Mouse (Mus musculus) CD4-positive, CD25-positive, alpha-beta regulatory T cell, adult 4 months (primary cell): ENCODE measurements around the gene Ptpn3. TPM values are rescaled to one million over a fixed set of nuclear protein-coding genes. Genes with fewer than 3 reads are reported as not detected.
"Not testable (repeated sequence)": the region's sequence is repeated elsewhere in the genome, so short reads cannot be mapped to it uniquely, and the experiment has no call there.

Experiments
- ATAC-seq: one replicate; pipeline ENCODE4 v1.8.0; 2017
- polyA plus RNA-seq, 2 experiments: library from polyadenylated mRNA; unstranded; fragments of 100-300 nt; shearing (Covaris generic); gene quantifications; one replicate each; pipeline ENCODE4 v1.2.1; 2017

The Ptpn3 gene
- polyA plus RNA-seq, 2 experiments from 2014 or later: 2.4 to 3.3 TPM

DNA sequence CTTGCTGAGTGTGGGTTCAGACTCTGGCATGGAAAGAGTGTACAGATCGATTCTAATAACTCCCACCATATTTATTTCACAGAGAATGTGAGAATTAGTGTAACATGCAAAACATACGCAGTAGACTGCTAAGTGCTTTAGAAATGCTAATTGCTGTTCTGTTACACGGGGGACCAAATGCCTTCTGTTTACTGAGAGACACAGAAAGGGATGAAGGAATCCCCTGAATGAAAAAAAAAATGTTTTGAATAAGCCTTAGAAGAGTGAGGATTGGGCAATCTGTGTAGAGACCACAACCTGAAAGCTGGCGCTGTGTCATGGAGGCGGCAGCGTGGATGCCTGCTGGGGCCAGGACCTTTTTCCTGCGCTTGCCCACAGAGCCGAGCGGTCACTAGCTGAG is 86.8 kb downstream of the Ptpn3 start:
- ATAC-seq: no peak

DNA sequence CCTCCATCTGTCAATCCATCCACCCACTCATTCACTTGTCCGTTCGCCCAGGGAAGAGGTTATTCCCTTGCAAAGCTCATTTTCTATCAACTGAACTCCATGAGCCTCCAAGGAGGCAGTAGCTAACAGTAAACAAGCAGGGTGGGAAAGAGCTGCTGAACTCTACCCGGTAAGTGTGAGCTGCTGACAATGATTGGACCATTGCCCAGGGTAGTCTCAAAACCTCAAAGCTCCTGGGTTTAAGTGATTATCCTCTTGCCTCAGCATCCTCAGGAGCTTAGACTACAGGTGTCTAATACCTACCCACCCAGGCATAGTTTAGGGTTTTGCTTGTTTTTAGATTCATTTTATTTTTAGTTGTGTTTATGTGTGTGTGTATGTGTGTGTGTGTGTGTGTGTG is 87.5 kb downstream of the Ptpn3 start:
- ATAC-seq: no peak

DNA sequence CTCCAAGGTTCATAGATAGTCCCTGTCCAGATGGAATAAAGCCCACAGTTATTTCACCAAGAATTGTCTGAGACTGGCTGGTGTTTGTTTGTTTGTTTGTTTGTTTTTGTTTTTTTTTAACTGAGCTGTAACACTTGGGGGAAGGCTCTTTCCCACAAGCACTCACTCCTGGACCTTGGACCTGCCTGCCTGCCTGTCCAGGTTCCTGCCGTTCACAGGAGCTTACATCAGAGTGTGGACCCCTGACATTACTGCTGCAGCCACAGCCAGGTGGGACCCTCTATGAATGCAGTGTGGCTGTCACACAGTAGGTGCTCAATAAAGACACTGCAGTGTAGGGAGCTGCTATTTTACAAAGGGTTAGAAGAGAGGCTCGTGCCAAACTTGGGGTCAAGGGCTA is 89.9 kb downstream of the Ptpn3 start:
- ATAC-seq: no peak

DNA sequence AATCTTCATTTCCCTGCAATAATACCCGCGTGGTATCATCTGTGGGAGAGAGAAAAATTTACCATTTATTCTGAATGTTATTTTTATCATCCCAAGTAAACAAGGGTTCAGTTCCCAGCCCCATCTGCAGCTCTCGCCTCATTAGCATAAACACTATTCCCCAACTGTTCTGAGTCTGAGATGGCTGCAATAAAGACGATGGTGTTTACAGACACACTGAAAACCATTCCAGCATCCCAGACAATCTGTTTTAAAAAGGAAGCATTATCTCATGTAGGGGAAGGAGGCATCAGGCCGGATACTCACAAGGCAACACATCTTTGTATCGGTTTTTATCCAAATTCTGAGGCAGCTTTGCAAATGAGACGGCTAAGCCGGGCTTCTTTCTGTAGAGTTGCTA is 95.7 kb downstream of the Ptpn3 start:
- ATAC-seq: no peak

DNA sequence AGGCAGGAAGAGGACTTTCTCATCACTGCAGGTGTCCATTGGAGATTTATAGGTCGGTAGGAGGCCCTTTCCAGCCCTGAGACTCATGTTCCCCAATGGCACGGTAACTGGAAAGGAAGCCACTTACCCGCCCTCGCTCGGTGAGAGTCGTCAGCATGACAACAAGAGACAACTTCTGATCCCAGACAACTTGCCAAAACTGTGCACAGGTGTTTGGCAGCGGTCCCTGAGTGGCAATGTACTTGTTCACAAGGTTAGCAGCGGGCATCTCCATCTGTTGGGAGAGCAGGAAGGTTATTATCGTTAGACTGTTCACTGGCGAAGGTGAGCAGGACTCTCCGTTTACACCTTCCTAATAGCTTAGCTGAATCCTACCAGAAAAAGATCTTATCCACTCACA is 96.9 kb downstream of the Ptpn3 start:
- ATAC-seq: no peak

DNA sequence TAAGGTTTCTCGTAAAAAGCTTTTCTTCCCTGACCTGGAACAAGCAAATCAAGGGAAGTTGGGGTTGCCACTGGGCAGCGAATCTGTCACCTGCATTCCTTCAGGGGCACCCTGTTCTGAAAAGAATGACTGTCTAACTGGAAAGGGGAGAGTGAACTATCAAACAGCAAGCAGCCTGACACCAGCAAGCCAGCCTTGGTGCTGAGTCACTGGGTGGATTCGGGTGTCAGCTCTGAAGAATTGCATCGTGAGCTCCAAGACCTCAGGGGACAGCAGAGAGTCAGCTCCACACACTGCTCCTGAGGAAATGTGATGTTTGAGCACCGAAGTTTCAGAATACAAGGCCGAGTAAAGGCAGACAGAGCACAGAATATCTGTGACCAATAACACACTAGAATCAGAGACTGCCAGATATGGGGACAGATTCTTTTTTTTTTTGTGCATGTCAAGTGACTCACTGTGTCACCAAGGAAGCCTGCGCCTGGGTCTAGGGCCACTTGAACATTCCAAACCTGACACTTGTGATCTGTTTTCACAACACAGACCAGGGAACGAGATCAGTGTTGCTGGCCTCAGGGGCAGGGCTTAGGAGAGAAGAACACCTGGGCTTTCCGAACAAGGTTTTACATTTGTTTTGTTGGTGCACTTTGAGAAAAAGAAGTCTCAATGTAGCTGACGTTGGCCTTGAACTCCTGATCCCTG is 98.8 kb downstream of the Ptpn3 start:
- no peak for ATAC-seq

DNA sequence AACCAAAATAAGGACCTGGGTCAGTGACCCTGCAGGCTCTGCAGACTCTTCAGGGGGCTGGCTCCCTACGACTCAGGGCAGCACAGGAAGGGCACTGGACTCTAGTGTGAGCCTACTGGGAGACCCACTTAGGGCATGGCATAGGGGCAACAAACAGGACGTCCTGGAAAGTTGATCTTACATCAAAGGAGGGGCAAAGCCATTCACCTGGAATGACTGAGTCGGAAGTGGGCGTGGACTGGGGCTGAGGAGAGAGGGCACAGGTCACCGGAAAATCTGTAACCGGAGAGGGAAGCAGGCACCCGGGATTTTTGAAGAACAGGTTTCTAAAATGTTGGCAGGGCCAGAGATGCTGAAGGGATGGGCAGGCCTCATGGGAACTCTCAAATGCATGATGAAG is 99.5 kb downstream of the Ptpn3 start:
- no peak for ATAC-seq

DNA sequence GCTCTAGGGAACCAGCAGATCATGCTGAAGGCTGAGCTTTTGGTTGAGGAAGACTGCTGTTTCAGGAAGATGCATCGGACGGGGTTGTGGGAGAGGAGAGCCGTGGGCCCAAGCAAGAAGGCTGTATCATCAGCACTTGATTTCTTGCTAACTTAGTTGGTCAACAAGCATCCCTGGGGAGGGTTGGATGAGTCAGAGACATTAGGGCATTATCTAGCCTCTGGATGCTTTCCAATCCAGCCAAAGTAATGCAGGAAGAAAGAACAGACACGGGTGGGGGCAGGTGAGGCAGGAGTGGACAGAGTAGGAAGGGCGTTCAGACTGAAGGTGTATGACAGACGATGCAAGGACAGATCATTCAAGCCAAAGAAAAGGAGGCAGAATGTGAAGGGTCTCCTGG is 101.0 kb downstream of the Ptpn3 start:
- ATAC-seq: no peak

DNA sequence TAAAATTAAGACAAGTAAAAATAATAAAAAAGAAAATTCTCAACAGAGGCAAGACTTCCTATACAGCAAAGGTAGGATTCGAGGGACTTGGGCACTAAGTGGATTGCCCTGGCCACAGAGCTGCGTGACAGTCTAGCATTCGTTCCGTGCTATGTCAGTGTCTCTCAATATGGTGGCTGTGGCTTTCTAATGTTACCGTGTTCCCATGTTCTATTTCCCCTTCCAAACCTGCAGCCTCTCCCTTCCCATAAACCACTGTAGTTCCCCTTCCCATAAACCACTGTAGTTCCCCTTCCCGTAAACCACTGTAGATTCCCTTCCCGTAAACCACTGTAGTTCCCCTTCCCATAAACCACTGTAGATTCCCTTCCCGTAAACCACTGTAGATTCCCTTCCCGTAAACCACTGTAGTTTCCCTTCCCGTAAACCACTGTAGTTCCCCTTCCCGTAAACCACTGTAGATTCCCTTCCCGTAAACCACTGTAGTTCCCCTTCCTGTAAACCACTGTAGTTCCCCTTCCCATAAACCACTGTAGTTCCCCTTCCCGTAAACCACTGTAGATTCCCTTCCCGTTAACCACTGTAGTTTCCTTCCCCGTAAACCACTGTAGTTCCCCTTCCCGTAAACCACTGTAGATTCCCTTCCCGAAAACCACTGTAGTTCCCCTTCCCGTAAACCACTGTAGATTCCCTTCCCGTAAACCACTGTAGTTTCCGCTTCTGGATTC is 102.8 kb downstream of the Ptpn3 start:
- ATAC-seq: not testable (repeated sequence)

DNA sequence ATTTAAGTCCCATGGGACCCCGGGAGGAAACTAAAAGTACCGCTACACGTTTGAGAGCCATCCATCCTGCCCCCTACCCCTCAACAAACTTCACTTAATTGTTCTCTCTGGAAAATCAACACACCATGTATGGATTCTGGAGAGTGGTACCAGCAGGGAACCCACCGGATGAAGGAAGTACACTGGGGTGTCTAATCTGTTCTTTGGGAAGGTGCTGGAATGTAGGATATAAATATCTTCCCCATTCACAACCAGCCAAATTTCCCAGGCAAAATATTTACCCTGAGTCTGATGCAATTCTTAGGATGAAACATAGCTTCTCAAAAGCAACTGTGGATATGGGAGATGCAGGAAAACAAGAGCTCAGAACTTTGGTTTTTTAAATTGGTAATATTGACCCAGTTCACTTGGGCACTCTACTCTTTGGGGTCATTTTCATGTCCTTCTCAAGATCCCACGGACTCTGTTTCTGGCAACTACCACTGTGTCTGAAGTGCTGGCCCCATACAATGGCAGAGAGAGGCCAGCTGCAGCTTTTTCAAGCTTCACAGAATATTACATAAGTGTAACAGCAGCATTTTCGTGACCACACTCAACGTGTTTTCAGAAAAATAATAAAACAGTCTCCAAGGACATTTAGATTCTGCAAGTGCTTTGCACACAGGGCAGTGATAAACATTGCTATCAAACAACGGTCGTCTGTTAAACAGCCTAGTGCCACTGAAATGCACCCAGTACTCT is 109.9 kb downstream of the Ptpn3 start:
- no peak for ATAC-seq

DNA sequence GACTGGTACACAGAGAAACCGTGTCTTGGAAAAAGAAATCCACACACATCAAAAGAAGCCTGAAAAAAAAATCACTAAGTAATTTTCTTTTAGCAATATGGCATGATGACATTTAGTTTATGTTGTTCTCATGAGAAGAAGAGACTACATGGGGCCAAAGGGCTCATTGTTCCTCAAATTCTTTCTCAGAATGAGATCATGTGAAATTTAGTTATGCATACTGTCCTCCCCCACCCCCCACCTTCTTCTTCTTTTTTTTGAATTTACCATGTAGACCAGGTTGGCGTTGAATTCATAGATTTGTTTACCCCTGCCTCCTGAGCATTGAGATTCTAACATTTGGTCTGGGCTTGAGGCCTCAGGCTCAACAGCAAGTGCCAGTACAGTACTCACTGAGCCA is 111.8 kb downstream of the Ptpn3 start:
- no peak for ATAC-seq

DNA sequence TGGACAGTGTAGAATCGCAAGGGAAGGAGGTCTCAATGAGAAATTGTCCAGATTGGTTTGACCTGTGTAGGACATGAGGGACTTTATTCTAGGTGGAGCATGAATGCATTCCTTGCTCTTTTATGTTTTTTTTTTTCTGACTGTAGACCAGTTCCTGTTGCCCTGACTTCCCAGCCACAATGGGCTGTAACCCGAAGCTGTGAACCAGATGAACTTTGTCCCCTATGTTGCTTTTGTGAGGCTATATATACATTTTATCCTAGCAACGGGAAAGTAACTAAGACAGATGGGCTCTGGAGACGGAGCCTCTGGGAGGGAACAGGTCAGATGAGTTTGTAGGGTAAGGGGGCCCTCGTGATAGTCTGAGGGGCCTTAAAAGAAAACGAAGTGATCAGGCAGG is 115.6 kb downstream of the Ptpn3 start:
- ATAC-seq: no peak

DNA sequence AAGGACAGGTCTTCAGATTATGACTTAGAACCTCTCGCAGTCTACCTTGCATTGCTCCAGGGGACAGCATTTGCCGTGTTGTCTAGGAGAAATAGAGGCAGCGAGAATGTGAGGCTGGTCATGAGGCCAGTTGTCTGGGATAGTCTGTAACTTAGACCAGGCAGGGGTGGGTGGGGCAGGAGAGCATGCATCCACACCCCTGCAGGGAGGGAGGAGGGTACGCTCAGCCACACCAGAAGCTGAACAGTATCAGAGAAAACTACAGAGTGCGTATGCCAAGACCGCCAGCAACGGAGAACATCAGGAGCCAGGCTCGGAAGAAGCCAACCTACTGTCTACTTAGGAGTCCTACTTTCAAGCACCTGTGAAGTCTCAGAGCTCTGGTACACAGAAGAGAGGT is 116.2 kb downstream of the Ptpn3 start:
- ATAC-seq: no peak

DNA sequence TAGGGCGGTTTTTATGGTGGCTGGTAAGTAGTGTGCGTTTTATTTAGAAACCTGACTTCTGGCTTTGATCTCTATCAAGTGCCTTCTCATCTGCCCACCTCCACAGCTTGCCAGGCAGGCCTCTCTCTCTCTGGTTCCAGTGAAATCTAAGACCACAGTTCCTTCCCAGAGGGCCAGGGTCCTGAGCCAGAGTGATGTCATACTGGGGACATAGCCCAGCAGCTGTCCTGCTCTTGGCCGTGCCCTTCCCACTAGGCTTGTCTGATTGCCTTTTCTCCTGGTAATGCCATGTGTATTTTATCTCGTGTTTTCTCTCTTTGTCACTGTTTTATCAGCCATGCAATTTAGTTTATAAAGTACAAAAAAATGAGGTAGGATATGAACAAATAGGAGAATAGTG is 118.1 kb downstream of the Ptpn3 start:
- no peak for ATAC-seq

DNA sequence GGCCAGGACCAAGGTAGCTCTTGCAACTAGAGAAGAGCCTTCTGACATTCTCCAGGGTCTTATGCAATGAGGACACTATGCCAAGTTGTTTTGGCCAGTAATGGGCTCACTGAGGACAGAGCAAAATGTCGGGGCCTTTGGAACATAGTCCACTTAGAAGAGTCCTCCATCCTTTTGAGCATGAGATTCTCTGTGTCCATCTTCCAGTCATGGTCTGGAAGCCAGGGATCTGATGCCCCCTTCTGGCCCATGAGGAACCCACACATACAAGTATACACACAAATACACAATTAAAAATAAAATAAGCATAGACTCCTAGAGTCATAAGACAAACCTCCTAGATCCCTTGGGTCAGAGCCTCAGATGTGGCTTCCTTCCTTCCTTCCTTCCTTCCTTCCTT is 120.1 kb downstream of the Ptpn3 start:
- ATAC-seq: no peak

DNA sequence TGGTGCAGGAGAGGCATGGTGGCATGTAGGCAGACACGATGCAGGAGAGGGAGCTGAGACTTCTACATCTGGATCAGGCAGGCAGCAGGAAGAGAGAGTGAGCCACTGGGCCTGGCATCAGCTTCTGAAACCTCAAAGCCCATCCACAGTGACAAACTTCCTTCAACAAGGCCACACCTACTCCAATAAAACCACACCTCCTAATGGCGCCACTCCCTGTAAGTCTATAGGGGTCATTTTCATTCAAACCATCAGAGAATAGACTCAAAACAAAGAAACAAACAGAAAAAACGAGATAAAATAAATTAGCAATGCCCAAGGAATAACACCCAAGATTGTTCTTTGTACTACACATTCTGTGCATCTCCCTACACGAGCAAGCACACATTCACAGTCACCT is 122.8 kb downstream of the Ptpn3 start:
- no peak for ATAC-seq

DNA sequence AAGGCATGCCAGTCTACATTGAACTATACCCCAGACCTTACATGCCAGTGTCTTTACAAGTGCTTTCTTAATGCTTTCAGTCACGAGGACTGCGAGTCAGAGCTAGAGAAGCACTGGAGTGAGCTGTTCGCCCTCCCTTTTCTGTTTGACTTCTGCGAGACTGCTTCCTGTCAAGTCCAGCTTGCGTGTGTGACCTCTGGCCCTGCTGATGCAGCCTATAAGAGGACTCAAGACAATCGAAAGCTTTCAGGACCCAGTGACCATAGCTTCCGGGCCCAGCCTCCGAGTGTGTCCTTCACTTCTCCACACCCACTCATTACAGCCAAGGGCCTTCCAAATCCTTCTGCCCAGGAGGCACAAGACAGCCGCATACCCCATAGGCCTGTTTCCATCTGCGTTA is 126.3 kb downstream of the Ptpn3 start:
- no peak for ATAC-seq

DNA sequence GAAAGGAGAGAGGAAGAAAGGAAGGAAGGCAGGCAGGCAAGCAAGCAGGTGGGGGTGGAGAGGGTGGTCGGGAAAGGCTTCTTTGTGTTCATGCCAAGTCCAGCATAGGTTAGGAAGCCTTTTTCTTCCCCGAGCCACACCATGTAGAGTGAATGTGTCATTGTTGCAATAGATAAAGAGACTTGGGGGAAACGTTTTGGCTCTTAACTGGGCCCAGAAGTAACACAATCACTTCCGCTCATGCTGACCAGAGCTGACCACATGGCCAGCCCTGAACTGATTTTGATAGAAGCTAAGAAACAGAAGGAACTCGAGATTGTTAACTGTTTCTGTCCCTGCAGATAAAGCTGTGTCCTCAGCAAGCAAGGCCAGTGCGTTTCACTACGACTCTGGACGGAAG is 128.8 kb downstream of the Ptpn3 start:
- no peak for ATAC-seq

DNA sequence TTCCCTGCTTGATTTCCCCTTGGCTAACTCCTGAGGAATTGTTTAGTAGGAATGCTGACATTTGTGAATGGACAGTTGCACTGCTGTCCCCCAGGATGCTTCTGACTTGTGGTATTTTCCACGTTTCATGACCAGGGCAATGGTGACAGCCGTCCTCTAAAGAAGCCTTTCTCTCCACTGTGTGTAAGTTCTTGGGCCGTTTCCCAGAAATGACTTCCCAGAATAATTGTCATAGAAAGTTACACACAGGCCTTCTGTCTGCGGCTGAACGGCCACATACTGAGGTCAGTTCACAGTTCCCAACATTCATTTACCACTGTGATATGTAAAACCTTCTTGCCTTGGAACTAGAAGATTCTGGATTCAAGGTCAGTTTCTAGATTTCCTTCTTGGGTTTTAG is 129.8 kb downstream of the Ptpn3 start:
- no peak for ATAC-seq

DNA sequence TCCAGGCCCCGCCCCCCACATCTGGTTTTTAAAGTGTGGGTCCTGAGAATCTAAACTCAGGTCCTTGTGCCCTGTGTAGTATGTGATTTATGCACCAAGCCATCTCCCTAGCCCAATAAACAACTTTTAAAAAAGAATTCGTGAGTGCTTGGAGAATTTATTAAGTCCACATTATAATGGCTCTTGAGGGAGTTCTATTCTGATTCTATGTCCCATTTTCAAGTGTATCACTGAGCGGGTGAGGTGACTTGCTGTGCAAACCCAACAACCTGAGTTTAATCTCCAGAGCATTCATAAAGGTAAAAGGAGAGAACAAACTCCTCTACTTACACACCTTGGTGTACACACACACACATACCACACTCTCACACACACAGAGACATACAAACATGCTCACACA is 133.0 kb downstream of the Ptpn3 start:
- no peak for ATAC-seq

DNA sequence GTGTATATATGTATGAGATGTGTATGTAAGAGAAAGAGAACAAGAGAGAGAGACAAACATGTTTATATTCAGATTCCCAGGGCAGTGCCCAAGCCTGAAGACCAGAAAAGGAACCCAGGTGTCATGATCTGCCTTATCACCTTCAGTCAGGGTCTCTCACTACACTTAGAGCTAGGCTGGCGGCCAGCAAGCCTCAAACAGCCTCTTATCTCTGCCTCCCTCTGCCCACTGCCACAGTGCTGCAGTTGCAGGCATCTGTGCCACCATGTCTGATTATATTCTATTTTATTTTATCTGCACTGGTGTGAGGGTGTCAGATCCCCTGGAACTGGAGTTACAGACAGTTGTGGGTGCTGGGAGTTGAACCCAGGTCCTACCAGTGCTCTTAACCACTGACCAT is 133.4 kb downstream of the Ptpn3 start:
- no peak for ATAC-seq

DNA sequence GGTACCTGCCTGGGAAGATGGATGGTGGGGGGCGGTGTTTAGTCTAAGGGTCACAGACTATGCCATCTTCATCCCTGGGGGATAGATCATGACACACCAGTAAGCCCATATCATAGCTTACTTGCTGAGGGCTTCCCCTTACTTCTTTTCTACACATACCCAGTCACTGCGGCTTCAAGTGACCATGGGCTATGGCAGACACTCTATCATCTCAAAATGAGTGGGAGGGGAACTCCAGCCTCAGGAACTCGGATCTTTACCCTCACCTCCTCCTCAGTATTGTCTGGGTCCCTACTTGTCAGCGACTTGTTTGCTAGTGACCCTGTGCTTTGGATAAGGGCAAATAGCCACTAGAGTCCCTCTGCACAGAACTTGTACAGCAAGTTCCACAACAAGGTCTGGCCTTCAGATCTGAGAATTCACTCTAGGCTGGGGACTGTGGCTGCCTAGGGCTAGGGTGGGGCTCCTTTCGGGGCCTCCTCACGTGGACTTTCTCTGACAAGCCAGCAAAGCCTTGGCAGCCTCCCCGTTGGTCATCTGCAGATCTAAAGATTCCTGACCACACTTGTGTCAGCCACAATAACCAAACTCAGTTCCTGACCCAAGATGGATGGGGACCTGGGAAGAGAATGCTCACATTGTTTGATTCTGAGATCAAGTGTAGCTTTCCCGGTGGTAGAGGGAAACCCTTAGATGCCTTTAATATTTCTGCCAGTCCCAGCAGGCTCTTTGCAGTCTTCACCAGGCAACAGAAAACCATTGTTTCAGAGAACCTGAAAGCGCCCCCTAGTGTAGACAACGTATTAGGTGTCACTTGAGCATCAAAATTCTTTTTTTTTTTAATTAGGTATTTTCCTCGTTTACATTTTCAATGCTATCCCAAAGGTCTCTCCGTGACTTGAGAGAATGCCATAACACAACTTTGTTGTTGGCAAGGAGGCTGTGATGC is 134.4 kb downstream of the Ptpn3 start:
- ATAC-seq: no peak

DNA sequence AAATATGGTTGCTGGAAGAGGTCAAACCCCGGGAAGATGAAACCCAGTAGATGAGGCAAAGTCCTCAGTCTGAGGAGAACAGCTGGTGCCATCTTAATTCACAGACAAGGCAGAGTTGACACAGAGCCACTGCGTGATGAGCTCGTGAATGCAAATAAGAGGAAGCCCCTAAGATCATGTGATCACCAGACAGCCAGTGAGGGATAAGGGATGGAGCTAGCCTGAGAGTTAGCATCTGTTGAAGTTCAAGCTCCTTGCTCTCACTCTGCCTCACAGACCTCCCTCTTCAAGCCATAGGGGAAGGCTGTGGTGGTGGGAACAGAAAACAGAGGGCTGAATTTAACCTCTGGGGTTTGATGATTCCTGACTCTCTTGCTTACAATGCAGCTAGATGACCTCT is 136.0 kb downstream of the Ptpn3 start:
- ATAC-seq: no peak
